Mouse (Mus musculus): ENCODE measurements at regions not wholly inside any gene's neighbourhood (a gene's known extent, or its start where the extent isn't known, plus 50 kb on each side); places are given as distances from the start of the nearest gene placed in this dataset.

GRCm38 (mm10) chr5:17112026-17112425 lies 261.0 kb upstream of the Speer4f2 start:
- TF ChIP-seq CTCF (IDR thresholded peaks at IDR 0.05; ENCODE audit: control insufficient read depth, insufficient read depth, insufficient read length) (no peak), USF1 (IDR thresholded peaks at IDR 0.05; ENCODE audit: low read depth) (no peak), MYOD1 (IDR thresholded peaks at IDR 0.05; ENCODE audit: control insufficient read depth, insufficient read length, low read depth) (no peak), MAX (IDR thresholded peaks at IDR 0.05) (no peak)
